Comparison of ENCODE assay signal across 8 mouse cellular contexts in the genomic region with DNA sequence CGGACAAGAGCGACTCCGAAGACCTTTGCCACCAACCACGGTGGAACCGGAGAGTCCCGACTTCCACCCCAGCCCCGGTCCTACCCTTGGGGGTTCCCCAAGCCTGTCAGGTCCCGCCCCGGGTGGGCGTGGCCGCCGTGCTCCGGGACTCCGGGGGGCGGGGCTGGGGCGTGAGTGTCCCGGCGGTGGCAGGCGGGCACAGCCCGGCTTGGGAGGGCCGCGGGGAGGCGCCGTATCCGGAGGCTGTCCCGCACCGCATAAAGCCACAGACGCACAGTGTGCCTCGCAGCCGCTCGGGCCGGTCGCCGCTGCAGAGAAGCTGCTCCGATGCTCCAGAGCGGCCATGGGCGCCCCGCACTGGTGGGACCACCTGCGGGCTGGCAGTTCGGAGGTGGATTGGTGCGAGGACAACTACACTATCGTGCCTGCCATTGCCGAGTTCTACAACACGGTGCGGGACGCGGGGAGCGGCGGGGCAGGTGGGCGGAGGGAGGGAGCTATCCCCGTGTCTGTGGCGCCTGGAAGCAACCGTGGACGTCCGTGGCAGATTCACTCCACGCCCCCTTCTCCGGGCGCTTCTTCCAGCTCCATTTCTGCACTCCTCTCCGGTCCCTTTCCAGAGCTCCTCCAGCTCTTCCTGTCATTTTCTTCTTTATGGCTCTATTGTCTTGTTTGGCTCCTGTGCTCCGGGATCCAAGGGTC. TPM values are rescaled to one million over a fixed set of nuclear protein-coding genes. Genes with fewer than 3 reads are reported as not detected.
DNase-seq lines count a peak whose midpoint lies in the region; ATAC-seq and TF ChIP-seq lines count a peak whose summit lies in the region.

A gene (plus strand): TSS at position 251 of the 702 bp plus-strand sequence.

- H3K9ac ChIP-seq in hindbrain, embryonic 11.5 days (ENCODE audit: low read depth, low read length), result peak within 1 kb of the TSS; percentile 51
- peak within 1 kb of the TSS; percentile 79 for H3K9ac ChIP-seq in lung, embryonic 16.5 days (ENCODE audit: low read length)

- H3K4me3 ChIP-seq in hindbrain, embryonic 11.5 days (ENCODE audit: low read depth, low read length), result peak within 1 kb of the TSS; percentile 55
- H3K4me3 ChIP-seq in lung, embryonic 16.5 days (ENCODE audit: low read length), result peak within 1 kb of the TSS; percentile 81
- H3K4me3 ChIP-seq in olfactory bulb, adult 2 months (ENCODE audit: insufficient read depth, low read depth, low read length), result peak within 1 kb of the TSS; percentile 55

- peak; percentile 95 for DNase-seq in Muller cell, postnatal 12 days (ENCODE audit: inconsistent ontology term)
- peak; percentile 79 to 88 for DNase-seq in cerebellum, postnatal 10 days
- peak; percentile 54 to 65 for DNase-seq in frontal cortex, postnatal 14 days (ENCODE audit: low spot score in 2 of 2)
- DNase-seq in hindbrain, embryonic 11.5 days (ENCODE audit: low spot score), result peak; percentile 84
- peak; percentile 86 for DNase-seq in layer of hippocampus, adult 9-11 months
- DNase-seq in thymus, adult 18-20 months, result peak; percentile 86 to 87

- no peak for TF ChIP-seq POLR2A in olfactory bulb, adult 2 months (IDR thresholded peaks at IDR 0.05; ENCODE audit: insufficient read depth, low read depth, low read length)

- H3K36me3 ChIP-seq in hindbrain, embryonic 11.5 days (ENCODE audit: control insufficient read depth, insufficient read depth, low read length), result no peaks in the 10 kb centered on the region
- H3K36me3 ChIP-seq in lung, embryonic 16.5 days (ENCODE audit: control insufficient read depth, insufficient read depth, low read length), result no peaks in the 10 kb centered on the region

- H3K4me1 ChIP-seq in hindbrain, embryonic 11.5 days (replicated peaks; ENCODE audit: control insufficient read depth, insufficient read depth, low read length), result no peaks in the 10 kb centered on the region
- peaks cover 7% of the 10 kb centered on the region; the same call in 1 of the 2 replicates for H3K4me1 ChIP-seq in lung, embryonic 16.5 days (replicated peaks; ENCODE audit: control insufficient read depth, insufficient read depth, low read length)
- peaks cover 4% of the 10 kb centered on the region for H3K4me1 ChIP-seq in olfactory bulb, adult 2 months (ENCODE audit: control insufficient read depth, insufficient read depth, low read length)

- TF ChIP-seq CTCF in olfactory bulb, adult 2 months (IDR thresholded peaks at IDR 0.05; ENCODE audit: insufficient read depth, low read depth, low read length), result no peak

- WGBS in hindbrain, embryonic 11.5 days, result under 1% methylated on average over 55 of the region's 60 CpGs
- WGBS in lung, embryonic 16.5 days, result under 1% methylated on average over 55 of the region's 60 CpGs
- WGBS in olfactory bulb, adult 2 months, result under 1% methylated on average over 60 of the region's 60 CpGs

- no peak within 1 kb of the TSS; the same call in 1 of the 2 replicates for H3K27ac ChIP-seq in hindbrain, embryonic 11.5 days (ENCODE audit: low read depth, low read length)
- peak within 1 kb of the TSS; percentile 30; the same call in 1 of the 2 replicates for H3K27ac ChIP-seq in lung, embryonic 16.5 days (ENCODE audit: low read length)
- H3K27ac ChIP-seq in olfactory bulb, adult 2 months (ENCODE audit: insufficient read depth, low read depth, low read length), result no peak within 1 kb of the TSS

- H3K9me3 ChIP-seq in hindbrain, embryonic 11.5 days (ENCODE audit: control insufficient read depth, low read length), result no peaks in the 10 kb centered on the region
- no peaks in the 10 kb centered on the region for H3K9me3 ChIP-seq in lung, embryonic 16.5 days (ENCODE audit: control insufficient read depth, low read length)

- ATAC-seq in hindbrain, embryonic 11.5 days (ENCODE audit: low FRiP score), result peak; percentile 94
- ATAC-seq in lung, embryonic 16.5 days (ENCODE audit: low read depth), result peak; percentile 97

- H3K27me3 ChIP-seq in hindbrain, embryonic 11.5 days (ENCODE audit: control insufficient read depth, insufficient read depth, low read length), result peaks cover 3% of the 10 kb centered on the region
- H3K27me3 ChIP-seq in lung, embryonic 16.5 days (ENCODE audit: control insufficient read depth, insufficient read depth, low read depth, low read length), result no peaks in the 10 kb centered on the region; the same call in 1 of the 2 replicates

- H3K4me2 ChIP-seq in hindbrain, embryonic 11.5 days (replicated peaks; ENCODE audit: low read depth, low read length), result peak within 1 kb of the TSS; percentile 71
- H3K4me2 ChIP-seq in lung, embryonic 16.5 days (ENCODE audit: low read depth, low read length), result peak within 1 kb of the TSS; percentile 78

RNA-seq across cellular contexts. Expression of the gene that starts here (rescaled TPM):
- 11.0 and 12.9 TPM in 2 replicates for polyA plus RNA-seq in hindbrain, embryonic 11.5 days (2014; fragmentation: Nextera tagmentation; extraction: Ambion mirVana)
- polyA plus RNA-seq in lung, embryonic 16.5 days (2015; fragmentation: Nextera tagmentation; extraction: Ambion mirVana), result 37.2 and 37.6 TPM in 2 replicates
- not detected in 2 replicates for polyA plus RNA-seq in olfactory bulb, adult 2 months (2012; ENCODE audit: insufficient read depth, insufficient read length, low replicate concordance, missing spikeins)

Comparison
In these comparisons a context has a peak if more than half of its experiments do, and no peak if none do; other contexts are left out.
1. RNA of the gene that starts here (polyA plus RNA-seq): 37.2 to 37.6 TPM in lung, embryonic 16.5 days and 11.0 to 12.9 TPM in hindbrain, embryonic 11.5 days; not detected in olfactory bulb, adult 2 months; every median in the first group is over 10 times any median in the second.
2. Peak in every context shown above with its lines, with median percentiles within 50 percentile points of each other: DNase-seq and H3K4me3 ChIP-seq.